In genomic region chr16:50217084-50217483, GRCm38 (mm10) we compare ENCODE assay signal across 17 mouse cellular contexts.
A peak's percentile ranks its signal among the peaks of the same experiment; 100 is the strongest.
DNase-seq lines count a peak whose midpoint lies in the region; ATAC-seq and TF ChIP-seq lines count a peak whose summit lies in the region.
"Had no signal": no experiment of that assay in that cellular context is flagged by ENCODE, and none has a peak within 500 bp of the region (broad histone marks: within the 10 kb centered on the region; RNA-seq: fewer than 3 reads in every experiment).

No protein-coding gene starts in this region.

- no peak overlapping the region for H3K4me2 ChIP-seq in hindbrain, postnatal 0 days (ENCODE audit: low read depth, low read length)
- no peak overlapping the region for H3K4me2 ChIP-seq in hindbrain, embryonic 11.5 days (replicated peaks; ENCODE audit: low read depth, low read length)
- H3K4me2 ChIP-seq in lung, embryonic 16.5 days (ENCODE audit: low read depth, low read length), result no peak overlapping the region
- H3K4me2 ChIP-seq: forebrain, embryonic 12.5 days; heart, embryonic 12.5 days; hindbrain, embryonic 15.5 days; limb, embryonic 15.5 days had no signal

- TF ChIP-seq POLR2A in lung, adult 2 months (IDR thresholded peaks at IDR 0.05; ENCODE audit: borderline replicate concordance, extremely low read depth, low read depth, low read length), result no peak

- no peaks in the 10 kb centered on the region for H3K9me3 ChIP-seq in hindbrain, postnatal 0 days (ENCODE audit: low read length)
- no peaks in the 10 kb centered on the region for H3K9me3 ChIP-seq in hindbrain, embryonic 11.5 days (ENCODE audit: control insufficient read depth, low read length)
- H3K9me3 ChIP-seq in lung, embryonic 16.5 days (ENCODE audit: control insufficient read depth, low read length), result no peaks in the 10 kb centered on the region
- H3K9me3 ChIP-seq: forebrain, embryonic 12.5 days; heart, embryonic 12.5 days; hindbrain, embryonic 15.5 days; limb, embryonic 15.5 days had no signal

- no peak for DNase-seq in hindbrain, postnatal 0 days (ENCODE audit: low spot score)
- DNase-seq in hindbrain, embryonic 11.5 days (ENCODE audit: low spot score), result no peak
- DNase-seq in lung, adult 2 months, result no peak
- peak; percentile 16 for DNase-seq in adipocyte (ENCODE audit: low spot score)
- DNase-seq in cerebellum, postnatal 14 days, result no peak
- no peak for DNase-seq in cerebellum, adult 11 months
- DNase-seq: adrenal gland, adult 8-10 months; cerebellum, adult 2 months; gastrocnemius, postnatal 36 days; kidney, adult 18-20 months; midbrain, embryonic 14.5 days had no signal

- H3K36me3 ChIP-seq in hindbrain, postnatal 0 days (ENCODE audit: insufficient read depth, low read length), result peaks cover 9% of the 10 kb centered on the region
- no peaks in the 10 kb centered on the region for H3K36me3 ChIP-seq in hindbrain, embryonic 11.5 days (ENCODE audit: control insufficient read depth, insufficient read depth, low read length)
- H3K36me3 ChIP-seq in lung, embryonic 16.5 days (ENCODE audit: control insufficient read depth, insufficient read depth, low read length), result no peaks in the 10 kb centered on the region
- H3K36me3 ChIP-seq: hindbrain, embryonic 15.5 days had no signal

- peak; percentile 8; the same call in 1 of the 2 replicates for TF ChIP-seq CTCF in hindbrain, postnatal 0 days (IDR thresholded peaks at IDR 0.05; ENCODE audit: low read depth)
- TF ChIP-seq CTCF in lung, adult 2 months (IDR thresholded peaks at IDR 0.05; ENCODE audit: insufficient read depth, low read length), result no peak

- H3K9ac ChIP-seq in hindbrain, postnatal 0 days (replicated peaks; ENCODE audit: low read length), result no peak overlapping the region
- no peak overlapping the region for H3K9ac ChIP-seq in hindbrain, embryonic 11.5 days (ENCODE audit: low read depth, low read length)
- H3K9ac ChIP-seq in lung, embryonic 16.5 days (ENCODE audit: low read length), result no peak overlapping the region
- H3K9ac ChIP-seq: forebrain, embryonic 12.5 days; heart, embryonic 12.5 days; hindbrain, embryonic 15.5 days; limb, embryonic 15.5 days had no signal

- no peaks in the 10 kb centered on the region for H3K4me1 ChIP-seq in hindbrain, postnatal 0 days (ENCODE audit: insufficient read depth, low read length)
- H3K4me1 ChIP-seq in hindbrain, embryonic 11.5 days (replicated peaks; ENCODE audit: control insufficient read depth, insufficient read depth, low read length), result no peaks in the 10 kb centered on the region
- peaks cover 10% of the 10 kb centered on the region for H3K4me1 ChIP-seq in lung, embryonic 16.5 days (replicated peaks; ENCODE audit: control insufficient read depth, insufficient read depth, low read length)
- no peaks in the 10 kb centered on the region for H3K4me1 ChIP-seq in lung, adult 2 months (ENCODE audit: control insufficient read depth, insufficient read depth, low read length)
- H3K4me1 ChIP-seq: forebrain, embryonic 12.5 days; heart, embryonic 12.5 days; hindbrain, embryonic 15.5 days; limb, embryonic 15.5 days had no signal

- ATAC-seq in hindbrain, postnatal 0 days, result no peak
- ATAC-seq in hindbrain, embryonic 11.5 days (ENCODE audit: low FRiP score), result no peak
- peak; percentile 32; the same call in 1 of the 2 replicates for ATAC-seq in lung, embryonic 16.5 days (ENCODE audit: low read depth)

- no peak overlapping the region for H3K27ac ChIP-seq in hindbrain, postnatal 0 days
- no peak overlapping the region for H3K27ac ChIP-seq in hindbrain, embryonic 11.5 days (ENCODE audit: low read depth, low read length)
- H3K27ac ChIP-seq in lung, embryonic 16.5 days (ENCODE audit: low read length), result no peak overlapping the region
- H3K27ac ChIP-seq: forebrain, embryonic 12.5 days; hindbrain, embryonic 15.5 days; limb, embryonic 15.5 days; macrophage had no signal

- H3K4me3 ChIP-seq in hindbrain, postnatal 0 days (ENCODE audit: low read length), result no peak overlapping the region
- no peak overlapping the region for H3K4me3 ChIP-seq in hindbrain, embryonic 11.5 days (ENCODE audit: low read depth, low read length)
- H3K4me3 ChIP-seq in lung, embryonic 16.5 days (ENCODE audit: low read length), result no peak overlapping the region
- no peak overlapping the region for H3K4me3 ChIP-seq in lung, adult 2 months (replicated peaks; ENCODE audit: extremely low read depth, low read depth, low read length)
- H3K4me3 ChIP-seq: forebrain, embryonic 12.5 days; heart, embryonic 12.5 days; hindbrain, embryonic 15.5 days; limb, embryonic 15.5 days had no signal

- no peaks in the 10 kb centered on the region for H3K27me3 ChIP-seq in hindbrain, postnatal 0 days (ENCODE audit: insufficient read depth, low read length)
- H3K27me3 ChIP-seq in hindbrain, embryonic 11.5 days (ENCODE audit: control insufficient read depth, insufficient read depth, low read length), result no peaks in the 10 kb centered on the region
- no peaks in the 10 kb centered on the region for H3K27me3 ChIP-seq in lung, embryonic 16.5 days (ENCODE audit: control insufficient read depth, insufficient read depth, low read depth, low read length)
- H3K27me3 ChIP-seq: forebrain, embryonic 12.5 days; heart, embryonic 12.5 days; hindbrain, embryonic 15.5 days; limb, embryonic 15.5 days had no signal
